Mouse (Mus musculus) B cell, adult 62 days (primary cell): ENCODE data around the gene Gsg1. TPM values are rescaled to one million over a fixed set of nuclear protein-coding genes. Genes with fewer than 3 reads are reported as not detected.

Source experiments
- total RNA-seq: library from RNA; stranded (reverse); gene quantifications from 4 replicates; pipeline ENCODE4 v1.2.4, GENCODE M21; 2023

Gene Gsg1
- not detected in 4 replicates for total RNA-seq

GRCm38 (mm10) chr6:135254153-135254552 lies at the start of gene Gsg1:
Gene Gsg1, minus strand, starts transcription at chr6:135254351.

GRCm38 (mm10) chr6:135197921-135198532 lies 56.1 kb downstream of the Gsg1 start, which contains the start of the genes Fam234b and Hebp1:
Gene Fam234b, plus strand, starts transcription at chr6:135197977.
Gene Hebp1, minus strand, starts transcription at chr6:135198022.

Other genes with a start within 250 kb of the Gsg1 start
- 131 to 154 TPM (median 137 TPM) in 4 replicates for gene Ddx47, start 242.7 kb downstream of the Gsg1 start, total RNA-seq
- gene Gprc5a, start 188.7 kb downstream of the Gsg1 start, total RNA-seq = 0.73 to 1.8 TPM (median 1.5 TPM) in 4 replicates
- gene Gprc5d, start 136.1 kb downstream of the Gsg1 start, total RNA-seq = not detected in 4 replicates
- gene Fam234b, start 56.4 kb downstream of the Gsg1 start, total RNA-seq = 10.6 to 11.7 TPM (median 10.9 TPM) in 4 replicates
- gene Hebp1, start 56.3 kb downstream of the Gsg1 start, total RNA-seq = 10.8 to 18.5 TPM (median 14.6 TPM) in 4 replicates
- not detected in 4 replicates for gene Pbp2, start 56.1 kb upstream of the Gsg1 start, total RNA-seq
- 1.0 to 2.4 TPM (median 1.5 TPM) in 4 replicates for gene Emp1, start 108.2 kb upstream of the Gsg1 start, total RNA-seq